Mouse (Mus musculus) olfactory bulb, adult 2 months (tissue): ENCODE data around the gene Fga.

Experiments used
- CTCF ChIP-seq: fragments of 200-500 bp; IDR thresholded peaks from 2 replicates; pipeline ENCODE4 v1.5.1; 2012; ENCODE audit warnings: low read depth, mild to moderate bottlenecking, low read length, moderate library complexity; ENCODE audit not compliant: insufficient read depth
- POLR2A ChIP-seq: fragments of 200-500 bp; IDR thresholded peaks from 2 replicates; pipeline ENCODE4 v1.6.1; 2012; ENCODE audit warnings: mild to moderate bottlenecking, low read depth, low read length, moderate library complexity; ENCODE audit not compliant: insufficient read depth

DNA sequence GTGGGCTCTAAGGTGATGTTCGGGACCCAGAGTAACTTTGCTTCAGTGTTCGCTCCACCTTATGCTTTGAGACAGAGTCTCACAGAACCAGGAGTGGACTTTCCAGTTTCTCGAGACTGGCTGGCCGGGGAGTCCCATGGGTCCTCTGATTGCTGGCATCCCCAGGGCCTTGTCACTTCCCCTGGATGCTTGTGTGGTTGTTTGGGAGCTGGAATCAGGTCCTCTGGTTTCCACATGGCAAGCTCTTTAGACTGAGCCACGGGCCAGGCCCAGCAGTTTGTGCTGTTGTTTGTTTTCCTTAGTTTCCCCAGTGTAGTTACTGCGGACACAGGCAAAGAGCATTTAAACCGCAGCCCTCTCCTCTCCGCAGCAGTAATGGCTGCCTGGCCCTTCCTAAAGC lies 7.9 kb downstream of the Fga start:
- TF ChIP-seq CTCF (no peak), POLR2A (no peak)
